Mouse (Mus musculus) inflammation-experienced regulatory T-cells, adult 16 weeks (primary cell): ENCODE results near the gene Olfr1094. TPM values are rescaled to one million over a fixed set of nuclear protein-coding genes. Genes with fewer than 3 reads are reported as not detected.

Experiments
- polyA plus RNA-seq: library from polyadenylated mRNA; unstranded; fragments of 100-300 nt; shearing (Covaris generic); gene quantifications from one replicate; pipeline ENCODE4 v1.2.1, GENCODE M21; 2017

Gene Olfr1094
- polyA plus RNA-seq: not detected

DNA sequence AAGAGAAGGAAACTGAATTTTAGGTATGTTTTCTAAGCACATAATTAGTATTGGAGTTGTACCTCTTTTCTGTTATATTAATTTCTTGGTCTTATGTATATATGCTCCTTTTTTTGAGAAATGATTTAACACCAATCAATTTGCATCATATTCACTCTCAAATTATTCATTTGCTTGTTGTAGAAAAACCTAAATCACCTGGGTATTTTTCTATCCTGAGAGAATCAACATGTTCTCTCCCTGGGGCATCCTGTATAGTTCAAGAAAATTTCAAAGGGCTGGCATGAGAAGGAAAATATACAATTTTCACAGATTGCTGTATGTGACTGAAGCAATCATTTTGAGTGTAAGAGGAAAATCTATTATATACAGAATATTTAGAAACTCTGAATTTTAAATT lies at the start of gene Olfr1094:
TSS of gene Olfr1094 (plus strand) at position 301 of the 400 bp plus-strand sequence.

GRCm38 (mm10) chr2:86782179-86782578 lies 42.3 kb upstream of the Olfr1094 start, which contains the start of gene Olfr1093:
Olfr1093 (plus strand) TSS chr2:86782479.

GRCm38 (mm10) chr2:86809918-86810317 lies 14.5 kb upstream of the Olfr1094 start, which contains the start of gene Olfr141:
Olfr141 (minus strand) TSS chr2:86810018.

GRCm38 (mm10) chr2:86851596-86851995 lies 27.1 kb downstream of the Olfr1094 start, which contains the start of gene Olfr1095:
Olfr1095 (minus strand) TSS chr2:86851696.

DNA sequence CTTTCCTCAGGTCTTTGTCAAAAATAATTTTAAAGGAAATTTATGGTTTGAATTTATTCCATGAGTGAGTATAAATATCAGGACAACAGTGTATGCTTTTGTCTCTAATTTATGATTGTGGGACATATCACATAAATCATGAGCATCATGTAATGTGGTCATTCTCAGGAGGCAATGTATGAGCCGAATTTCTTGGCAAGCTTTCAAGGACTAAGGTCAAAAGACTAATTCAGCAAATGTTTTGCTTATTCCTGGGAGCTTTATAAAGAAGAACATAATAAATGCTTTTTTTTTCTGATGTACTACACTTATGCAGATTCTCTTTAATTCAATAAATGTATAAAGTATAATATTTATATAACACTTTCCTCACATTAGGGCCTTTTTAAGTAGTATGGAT lies 50.2 kb downstream of the Olfr1094 start, which contains the start of gene Gm13723:
TSS of gene Gm13723 (minus strand) at position 101 of the 400 bp plus-strand sequence.

Other genes with a start within 250 kb of the Olfr1094 start
- not detected for gene Olfr1082, start 225.7 kb upstream of the Olfr1094 start, polyA plus RNA-seq
- gene Olfr1084, start 184.9 kb upstream of the Olfr1094 start, polyA plus RNA-seq: not detected
- gene Olfr1085, start 162.6 kb upstream of the Olfr1094 start, polyA plus RNA-seq: not detected
- not detected for gene Olfr1086, start 144.6 kb upstream of the Olfr1094 start, polyA plus RNA-seq
- gene Olfr1087, start 126.3 kb upstream of the Olfr1094 start, polyA plus RNA-seq: not detected
- gene Olfr1089, start 91.0 kb upstream of the Olfr1094 start, polyA plus RNA-seq: not detected
- not detected for gene Olfr1090, start 65.7 kb upstream of the Olfr1094 start, polyA plus RNA-seq
- gene Olfr1093, start 42.2 kb upstream of the Olfr1094 start, polyA plus RNA-seq: not detected
- gene Olfr141, start 14.6 kb upstream of the Olfr1094 start, polyA plus RNA-seq: not detected
- not detected for gene Olfr1095, start 27.0 kb downstream of the Olfr1094 start, polyA plus RNA-seq
- gene Gm13723, start 50.1 kb downstream of the Olfr1094 start, polyA plus RNA-seq: not detected
- gene Olfr1097, start 67.6 kb downstream of the Olfr1094 start, polyA plus RNA-seq: not detected
- gene Olfr1098, start 99.9 kb downstream of the Olfr1094 start, polyA plus RNA-seq: not detected
- gene Olfr1099, start 136.0 kb downstream of the Olfr1094 start, polyA plus RNA-seq: not detected
- gene Olfr1100, start 155.3 kb downstream of the Olfr1094 start, polyA plus RNA-seq: not detected
- not detected for gene Olfr1101, start 166.6 kb downstream of the Olfr1094 start, polyA plus RNA-seq
- gene Olfr1102, start 173.7 kb downstream of the Olfr1094 start, polyA plus RNA-seq: not detected
- gene Olfr1104, start 202.4 kb downstream of the Olfr1094 start, polyA plus RNA-seq: not detected
- gene Olfr1105, start 211.9 kb downstream of the Olfr1094 start, polyA plus RNA-seq: not detected
- not detected for gene Olfr1106, start 227.6 kb downstream of the Olfr1094 start, polyA plus RNA-seq